Mouse (Mus musculus) retina, postnatal 1 day (tissue): ENCODE results near the gene Cux1.

Experiments used
- DNase-seq: peaks from one replicate; pipeline ENCODE4 v3.0.0-alpha.2; 2012

Gene Cux1

GRCm38 (mm10) chr5:136566001-136566811 lies 1.1 kb downstream of the Cux1 start:
- DNase-seq = peak; percentile 71

GRCm38 (mm10) chr5:136565311-136565811 lies 1.9 kb downstream of the Cux1 start:
- peak; percentile 55 for DNase-seq

DNA sequence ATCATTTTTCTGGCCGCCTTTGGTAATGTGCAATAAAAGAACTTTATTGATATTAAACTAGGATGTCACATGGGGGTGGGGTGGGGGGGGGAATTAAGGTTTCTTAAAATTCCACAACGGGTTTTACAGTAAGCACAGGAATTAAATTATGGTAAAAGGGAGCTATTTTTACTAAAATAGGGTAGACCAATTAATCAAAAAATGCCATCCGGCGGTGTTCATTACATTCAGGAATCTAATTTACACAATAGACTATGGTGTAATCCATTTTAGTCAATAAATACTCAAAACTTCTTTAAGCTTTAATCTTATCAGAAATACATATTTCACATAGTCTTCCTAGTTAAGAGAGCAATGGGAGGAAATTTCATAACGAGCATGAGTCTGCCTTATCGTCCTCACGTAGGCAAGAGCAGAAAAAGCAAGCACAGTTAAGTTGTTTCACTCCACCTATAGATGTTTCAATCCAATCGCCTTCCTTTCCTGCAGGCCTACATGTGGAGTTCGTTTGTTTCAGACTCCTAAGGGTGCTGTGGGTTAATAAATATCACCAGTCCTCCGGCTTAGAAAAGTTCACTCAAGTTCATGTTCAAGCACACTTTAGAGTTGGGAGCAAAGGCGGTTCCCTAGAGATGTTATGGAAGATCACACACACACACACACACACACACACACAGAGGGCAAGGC lies 2.5 kb downstream of the Cux1 start:
- DNase-seq = no peak

GRCm38 (mm10) chr5:136563996-136564395 lies 3.3 kb downstream of the Cux1 start:
- no peak for DNase-seq

DNA sequence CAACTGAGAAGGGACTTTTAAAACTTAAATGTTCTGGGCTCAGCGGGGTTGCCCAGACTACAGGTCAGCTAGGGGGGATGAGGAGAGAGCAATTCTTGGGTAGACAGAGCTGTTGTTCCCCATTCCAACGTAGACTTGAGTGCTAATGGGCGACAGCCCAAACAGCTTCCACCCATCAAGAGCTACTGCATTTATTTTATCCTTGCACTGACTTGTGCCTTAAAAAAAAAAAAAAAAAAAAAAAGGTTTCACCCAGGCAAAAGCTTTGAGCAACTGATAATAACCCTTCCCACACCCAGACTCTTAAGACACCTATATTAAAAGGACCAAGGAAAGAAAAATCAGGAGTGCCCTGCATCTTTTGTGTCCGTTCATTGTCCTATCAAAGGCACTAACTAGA lies 4.2 kb downstream of the Cux1 start:
- DNase-seq = no peak

GRCm38 (mm10) chr5:136562212-136562611 lies 5.1 kb downstream of the Cux1 start:
- DNase-seq = no peak

DNA sequence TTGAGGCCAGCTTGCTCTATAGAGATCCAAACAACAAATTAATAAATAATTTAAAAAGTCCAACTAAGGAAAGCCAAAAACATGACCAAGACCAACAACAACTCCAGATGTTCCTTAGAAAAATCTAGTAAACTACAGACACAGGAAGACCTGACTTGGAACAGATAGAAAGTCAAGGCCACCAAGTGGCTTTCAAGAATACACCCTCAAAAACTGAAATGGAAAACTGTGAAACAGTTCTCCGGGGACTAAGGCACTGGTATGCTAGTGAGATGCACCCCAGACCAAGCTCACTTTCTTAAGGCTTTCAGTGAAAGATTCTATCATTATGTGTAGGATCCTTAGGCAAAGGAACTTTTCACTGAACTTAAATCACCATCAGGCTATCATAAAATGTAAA lies 5.6 kb downstream of the Cux1 start:
- no peak for DNase-seq

DNA sequence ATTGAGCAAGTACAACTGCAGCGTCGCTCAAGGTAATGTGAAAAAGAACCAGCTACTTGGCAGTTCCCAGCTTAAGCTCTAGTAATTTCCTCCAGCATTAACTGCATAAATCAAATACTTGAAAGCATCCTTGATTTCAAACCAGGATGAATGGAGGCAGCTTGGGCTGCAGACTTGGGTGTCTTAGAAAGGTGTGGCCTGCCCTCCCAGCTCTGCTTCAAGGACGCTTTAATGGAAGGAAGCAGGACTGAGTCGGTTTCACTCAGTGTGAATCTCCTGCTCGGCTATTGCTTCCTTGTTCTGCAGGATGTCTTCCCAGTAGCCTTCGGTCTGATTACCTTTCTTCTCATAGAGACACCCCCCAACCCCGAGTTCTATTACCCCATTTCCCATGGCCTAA lies 6.6 kb downstream of the Cux1 start:
- DNase-seq = no peak

GRCm38 (mm10) chr5:136557446-136557845 lies 9.8 kb downstream of the Cux1 start:
- no peak for DNase-seq

DNA sequence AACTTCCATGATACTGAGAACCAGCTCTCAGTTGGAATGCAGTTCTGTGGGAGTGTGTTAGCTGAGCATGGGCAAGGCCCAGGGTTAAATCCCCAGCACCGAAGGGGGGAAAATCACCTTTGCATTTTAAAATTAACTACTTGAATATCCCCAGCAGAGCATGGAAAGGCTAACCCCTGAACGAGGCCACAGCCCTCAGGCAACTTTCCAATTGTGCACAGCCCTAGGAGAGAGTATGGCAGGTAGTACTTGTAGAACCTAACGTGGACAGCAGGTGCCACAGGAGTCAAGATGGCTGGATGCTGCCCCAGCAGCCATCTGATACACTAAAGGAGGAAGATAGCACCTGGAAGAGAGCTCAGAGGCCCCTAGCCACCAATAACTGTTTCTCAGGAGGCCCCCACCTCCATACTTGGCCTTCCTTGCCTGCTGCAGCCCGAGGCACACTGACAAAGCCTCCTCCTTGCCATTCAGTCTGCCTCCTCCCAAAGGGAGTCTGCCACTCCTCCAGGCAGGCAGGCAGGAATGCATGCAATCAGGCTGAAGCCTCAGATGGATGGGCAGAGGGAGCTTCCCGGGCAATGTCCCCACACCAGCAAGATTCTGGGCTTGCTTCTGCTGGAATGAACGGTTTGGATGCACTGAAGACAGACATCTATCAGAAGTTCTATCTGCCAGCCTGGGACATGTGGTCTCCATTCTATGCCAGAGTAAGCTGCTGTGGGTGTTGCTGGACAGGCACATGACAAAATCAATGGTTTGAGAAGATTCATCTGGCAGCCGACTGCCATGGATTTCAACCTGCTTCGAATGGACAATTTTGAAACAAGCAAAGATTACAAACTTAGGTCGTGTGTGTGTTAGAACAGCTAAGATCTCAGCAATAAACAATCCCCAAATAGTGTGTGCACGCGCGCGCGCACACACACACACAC lies 10.7 kb downstream of the Cux1 start:
- DNase-seq = no peak

DNA sequence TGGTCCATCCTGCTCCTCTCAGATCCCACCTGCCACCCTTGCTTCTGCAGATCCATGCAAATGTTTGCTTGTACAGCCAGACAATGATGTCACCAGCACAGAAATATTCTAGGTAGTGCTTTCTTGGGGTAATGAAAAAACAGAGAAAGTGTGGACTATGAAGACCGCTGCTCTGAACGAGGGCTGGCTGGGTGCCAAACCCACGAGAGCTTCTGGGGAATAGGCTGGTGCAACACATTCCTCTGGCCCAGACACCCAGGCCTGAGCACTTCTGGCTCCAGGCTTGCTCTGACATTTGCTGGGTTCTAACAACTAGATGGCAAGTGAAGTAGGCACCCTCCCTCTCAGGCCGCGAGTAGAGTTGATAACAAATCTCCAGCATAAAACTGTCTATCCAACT lies 11.6 kb downstream of the Cux1 start:
- peak; percentile 56 for DNase-seq

GRCm38 (mm10) chr5:136552832-136553231 lies 14.5 kb downstream of the Cux1 start:
- DNase-seq = no peak

DNA sequence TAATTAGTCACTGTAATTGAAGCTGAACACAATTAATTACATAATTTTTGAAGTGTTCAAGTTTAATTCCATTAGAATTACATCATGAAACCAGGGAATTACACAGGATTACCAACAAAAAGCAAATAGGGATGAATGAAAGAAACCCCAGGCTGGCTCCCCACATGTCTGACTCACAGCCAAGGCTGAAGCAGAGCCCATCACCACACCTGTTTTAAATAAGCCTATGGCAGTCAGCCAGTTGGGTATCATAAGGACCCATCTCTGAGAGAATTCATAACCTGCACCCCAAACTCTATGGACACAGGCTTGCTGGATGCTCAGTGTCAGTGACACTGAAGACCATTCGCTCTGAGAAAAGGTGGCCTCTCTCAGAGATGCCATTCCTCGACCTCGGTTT lies 15.2 kb downstream of the Cux1 start:
- DNase-seq = no peak

- DNase-seq = no peak
These were observed 15.7 kb downstream of the Cux1 start for GRCm38 (mm10) chr5:136551571-136551970.

DNA sequence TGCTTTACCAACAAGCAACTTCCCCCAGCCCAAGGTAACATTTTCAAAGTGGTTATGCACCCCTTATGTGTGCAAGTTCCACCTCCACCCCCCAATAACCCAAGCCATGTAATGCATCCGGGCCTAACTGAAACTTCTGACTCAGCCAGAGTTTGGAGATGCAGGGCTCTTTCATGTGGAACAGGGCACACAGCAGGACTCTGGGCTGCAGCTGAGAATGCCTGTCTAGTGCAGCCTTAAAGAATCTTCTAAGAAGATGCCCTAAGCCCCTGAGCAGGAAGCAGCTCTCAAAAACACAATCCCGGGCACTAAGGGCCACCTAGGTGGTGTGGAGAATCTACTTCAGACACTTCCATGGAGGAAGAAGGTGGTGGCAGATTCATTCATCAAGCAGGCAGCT lies 16.6 kb downstream of the Cux1 start:
- DNase-seq = no peak

- no peak for DNase-seq
These were observed 18.5 kb downstream of the Cux1 start for GRCm38 (mm10) chr5:136548776-136549175.

- no peak for DNase-seq
These were observed 22.2 kb downstream of the Cux1 start for GRCm38 (mm10) chr5:136545061-136545460.

DNA sequence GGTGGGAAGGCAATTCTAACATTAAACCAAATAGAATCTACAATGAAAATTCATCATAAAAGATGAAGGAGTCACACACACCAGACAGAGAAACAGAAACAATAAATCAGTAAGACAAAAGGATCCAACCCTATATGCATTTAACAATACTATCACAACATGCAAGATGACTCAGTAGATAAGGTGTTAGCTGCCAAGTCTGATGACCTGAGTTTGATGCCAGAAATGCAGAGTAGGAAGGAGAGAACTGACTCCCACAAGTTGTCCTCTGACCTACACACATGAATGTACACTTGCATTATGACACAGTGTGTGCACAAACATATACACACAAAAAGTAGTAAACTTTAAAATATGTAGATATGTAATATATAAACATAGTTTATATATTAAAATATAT lies 24.1 kb downstream of the Cux1 start:
- no peak for DNase-seq

DNA sequence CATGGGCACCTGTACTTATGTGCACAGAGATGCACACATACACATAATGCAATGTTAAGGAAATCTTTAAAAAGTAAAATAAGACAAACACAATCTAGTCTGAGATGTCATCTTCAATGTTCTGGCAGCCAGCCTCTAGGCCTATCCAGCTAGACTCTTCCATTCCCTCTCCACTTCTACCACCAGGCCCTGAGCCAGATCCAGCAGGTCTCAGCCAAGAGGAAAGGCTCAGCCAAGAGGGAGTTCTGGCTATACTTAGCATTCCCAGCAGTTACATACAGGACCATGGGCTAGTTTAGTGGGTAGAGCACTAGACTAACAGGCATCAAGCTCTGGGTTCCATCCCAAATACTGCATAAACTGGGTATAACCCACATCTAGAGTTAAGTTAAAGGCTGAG lies 26.3 kb downstream of the Cux1 start:
- DNase-seq = no peak

- no peak for DNase-seq
These were observed 27.0 kb downstream of the Cux1 start for GRCm38 (mm10) chr5:136540055-136540838.

- DNase-seq = no peak
These were observed 30.5 kb downstream of the Cux1 start for GRCm38 (mm10) chr5:136536753-136537152.

DNA sequence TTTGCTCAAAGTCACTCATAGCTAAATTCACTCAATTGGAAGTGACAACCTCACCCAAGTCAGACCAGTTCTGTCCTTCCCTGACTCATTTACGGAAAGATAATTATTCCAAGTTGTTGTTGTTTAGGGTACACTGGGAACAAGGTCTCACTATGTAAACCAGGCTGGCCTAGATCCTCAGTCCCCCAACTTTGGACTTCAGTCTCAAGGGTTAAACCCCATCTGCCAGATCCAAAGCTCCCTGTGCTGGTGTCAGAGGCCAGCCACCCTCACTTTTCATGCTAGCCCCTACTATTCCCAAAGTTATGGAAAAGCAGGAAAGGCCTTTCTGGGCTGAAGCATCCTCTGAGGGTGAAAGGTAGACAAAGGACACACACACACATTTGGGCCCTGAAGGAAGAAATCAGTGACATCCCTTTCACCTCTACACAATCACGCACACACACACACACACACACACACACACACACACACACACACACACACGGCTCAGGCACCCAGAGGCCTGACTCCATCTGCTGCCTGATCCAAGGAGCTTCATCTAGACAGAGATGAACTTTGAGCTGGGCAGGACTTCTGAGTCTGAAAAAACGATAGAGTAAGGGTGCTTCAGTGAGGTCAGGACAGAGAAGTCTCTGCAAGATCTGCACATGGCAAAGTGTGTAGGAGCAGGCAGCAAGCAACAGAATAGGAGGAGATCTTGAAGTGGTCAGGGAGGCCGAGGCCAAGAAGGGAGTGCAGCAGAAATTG lies 31.1 kb downstream of the Cux1 start:
- DNase-seq = no peak
